Mouse (Mus musculus): ENCODE data around the gene Gnb3. TPM values are rescaled to one million over a fixed set of nuclear protein-coding genes. Genes with fewer than 3 reads are reported as not detected.

Gene Gnb3
- polyA plus RNA-seq, 1 experiment, result 0.84 TPM

DNA sequence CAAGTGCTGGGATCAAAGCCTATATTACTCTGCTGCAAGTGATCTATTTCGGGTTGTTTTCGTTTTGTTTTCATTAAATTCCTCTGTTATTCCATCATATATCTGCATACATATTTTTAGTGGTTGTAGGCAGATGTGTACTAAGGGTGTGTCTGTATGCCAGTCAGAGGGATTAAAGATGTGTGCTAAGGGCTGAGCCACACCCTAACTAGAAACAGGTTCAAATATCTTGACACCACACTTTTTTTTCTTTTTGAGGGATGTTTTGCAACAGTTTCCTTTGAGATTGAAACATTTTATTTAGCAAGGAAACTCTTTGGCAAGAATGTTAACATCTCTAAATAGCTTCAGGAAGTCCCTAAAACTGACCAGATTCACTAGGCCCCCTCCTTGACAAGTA, 43.9 kb downstream of the Gnb3 start:
- no peaks in the 10 kb centered on the region for H3K27me3 ChIP-seq (ENCODE audit: control insufficient read depth, insufficient read depth, low read length)
- WGBS, result 89% methylated on average over 2 of the region's 2 CpGs
- H3K4me1 ChIP-seq (ENCODE audit: control insufficient read depth, insufficient read depth, low read length), result no peaks in the 10 kb centered on the region
- no peak for TF ChIP-seq CTCF (IDR thresholded peaks at IDR 0.05; ENCODE audit: borderline replicate concordance, insufficient read depth, low read depth, low read length)
- no peak for TF ChIP-seq POLR2A (IDR thresholded peaks at IDR 0.05; ENCODE audit: borderline replicate concordance, insufficient read depth, low read length)
- no peak overlapping the region for H3K4me3 ChIP-seq (replicated peaks; ENCODE audit: insufficient read depth, low read depth, low read length)
- no peak overlapping the region for H3K27ac ChIP-seq (ENCODE audit: insufficient read depth, low read length)
- no peak for DNase-seq

DNA sequence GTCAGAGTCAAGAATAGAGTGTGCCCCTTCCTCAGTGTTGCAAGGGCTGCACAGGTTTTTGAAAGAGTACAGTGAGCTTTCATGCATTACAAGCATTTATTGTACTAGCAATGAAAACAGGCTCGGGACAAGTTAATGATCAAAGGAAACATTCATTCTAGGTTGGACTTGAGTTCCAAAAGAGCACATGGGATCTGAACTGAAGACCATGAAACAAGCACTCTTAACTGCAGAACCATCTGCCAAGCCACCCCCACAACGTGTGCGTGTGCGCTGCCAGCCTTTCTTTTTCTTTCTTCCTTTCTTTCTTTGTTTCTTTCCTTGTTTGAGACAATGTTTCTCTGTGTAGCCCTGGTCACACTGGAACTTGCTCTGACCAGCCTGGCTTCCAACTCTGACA, 44.3 kb downstream of the Gnb3 start:
- H3K27ac ChIP-seq (ENCODE audit: insufficient read depth, low read length), result no peak overlapping the region
- 79% methylated on average over 4 of the region's 4 CpGs for WGBS
- H3K4me3 ChIP-seq (replicated peaks; ENCODE audit: insufficient read depth, low read depth, low read length), result no peak overlapping the region
- no peak for DNase-seq
- H3K4me1 ChIP-seq (ENCODE audit: control insufficient read depth, insufficient read depth, low read length), result no peaks in the 10 kb centered on the region
- H3K27me3 ChIP-seq (ENCODE audit: control insufficient read depth, insufficient read depth, low read length), result no peaks in the 10 kb centered on the region
- no peak for TF ChIP-seq CTCF (IDR thresholded peaks at IDR 0.05; ENCODE audit: borderline replicate concordance, insufficient read depth, low read depth, low read length)
- no peak for TF ChIP-seq POLR2A (IDR thresholded peaks at IDR 0.05; ENCODE audit: borderline replicate concordance, insufficient read depth, low read length)

- no peak for DNase-seq
- 91% methylated on average over 3 of the region's 3 CpGs for WGBS
- H3K4me1 ChIP-seq (ENCODE audit: control insufficient read depth, insufficient read depth, low read length), result peaks cover 7% of the 10 kb centered on the region; the same call in 1 of the 2 replicates
- TF ChIP-seq CTCF (IDR thresholded peaks at IDR 0.05; ENCODE audit: borderline replicate concordance, insufficient read depth, low read depth, low read length) (no peak), POLR2A (IDR thresholded peaks at IDR 0.05; ENCODE audit: borderline replicate concordance, insufficient read depth, low read length) (no peak)
- no peaks in the 10 kb centered on the region for H3K27me3 ChIP-seq (ENCODE audit: control insufficient read depth, insufficient read depth, low read length)
- H3K27ac ChIP-seq (ENCODE audit: insufficient read depth, low read length), result no peak overlapping the region
- no peak overlapping the region for H3K4me3 ChIP-seq (replicated peaks; ENCODE audit: insufficient read depth, low read depth, low read length)
These were observed 48.2 kb downstream of the Gnb3 start for GRCm38 (mm10) chr6:124791911-124792310.

- peaks cover 19% of the 10 kb centered on the region; the same call in 1 of the 2 replicates for H3K4me1 ChIP-seq (ENCODE audit: control insufficient read depth, insufficient read depth, low read length)
- no peak for TF ChIP-seq POLR2A (IDR thresholded peaks at IDR 0.05; ENCODE audit: borderline replicate concordance, insufficient read depth, low read length)
- TF ChIP-seq CTCF (IDR thresholded peaks at IDR 0.05; ENCODE audit: borderline replicate concordance, insufficient read depth, low read depth, low read length), result no peak
- no peak overlapping the region for H3K27ac ChIP-seq (ENCODE audit: insufficient read depth, low read length)
- DNase-seq, result no peak
- 85% methylated on average over 4 of the region's 4 CpGs for WGBS
- H3K27me3 ChIP-seq (ENCODE audit: control insufficient read depth, insufficient read depth, low read length), result no peaks in the 10 kb centered on the region
- no peak overlapping the region for H3K4me3 ChIP-seq (replicated peaks; ENCODE audit: insufficient read depth, low read depth, low read length)
These were observed 50.0 kb downstream of the Gnb3 start for GRCm38 (mm10) chr6:124790121-124790520.

DNA sequence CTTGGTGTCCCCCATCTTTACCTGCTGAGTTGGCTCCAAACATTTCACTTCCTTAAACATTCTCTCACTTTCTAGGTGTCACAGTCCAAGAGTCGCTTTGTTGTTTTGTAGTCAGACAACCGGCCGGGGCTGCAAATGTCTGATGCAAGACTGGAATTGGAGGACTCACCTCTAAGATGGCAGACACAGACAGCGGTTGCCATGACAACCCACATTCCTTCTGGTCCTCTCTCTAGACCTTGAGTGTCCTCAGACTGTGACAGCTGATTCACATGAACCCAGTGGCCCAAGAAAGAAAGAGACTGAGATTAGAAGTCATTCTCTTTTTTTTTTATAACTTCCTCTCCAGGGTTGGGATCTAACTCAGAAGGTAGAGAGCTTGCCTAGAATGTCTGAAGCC, 50.6 kb downstream of the Gnb3 start:
- TF ChIP-seq POLR2A (IDR thresholded peaks at IDR 0.05; ENCODE audit: borderline replicate concordance, insufficient read depth, low read length) (no peak), CTCF (IDR thresholded peaks at IDR 0.05; ENCODE audit: borderline replicate concordance, insufficient read depth, low read depth, low read length) (no peak)
- 77% methylated on average over 4 of the region's 4 CpGs for WGBS
- Histone ChIP-seq H3K27me3 (ENCODE audit: control insufficient read depth, insufficient read depth, low read length) (no peaks in the 10 kb centered on the region), H3K27ac (ENCODE audit: insufficient read depth, low read length) (no peak overlapping the region), H3K4me3 (replicated peaks; ENCODE audit: insufficient read depth, low read depth, low read length) (no peak overlapping the region), H3K4me1 (ENCODE audit: control insufficient read depth, insufficient read depth, low read length) (peaks cover 19% of the 10 kb centered on the region; the same call in 1 of the 2 replicates)
- no peak for DNase-seq

GRCm38 (mm10) chr6:124787722-124788121, 52.4 kb downstream of the Gnb3 start:
- 10% methylated on average over 10 of the region's 10 CpGs for WGBS
- TF ChIP-seq POLR2A (IDR thresholded peaks at IDR 0.05; ENCODE audit: borderline replicate concordance, insufficient read depth, low read length), result no peak
- TF ChIP-seq CTCF (IDR thresholded peaks at IDR 0.05; ENCODE audit: borderline replicate concordance, insufficient read depth, low read depth, low read length), result no peak
- Histone ChIP-seq H3K27me3 (ENCODE audit: control insufficient read depth, insufficient read depth, low read length) (no peaks in the 10 kb centered on the region), H3K4me3 (replicated peaks; ENCODE audit: insufficient read depth, low read depth, low read length) (no peak overlapping the region), H3K27ac (ENCODE audit: insufficient read depth, low read length) (0 out of 2 replicates have a peak overlapping the region, but pooled peaks have one; percentile 29), H3K4me1 (ENCODE audit: control insufficient read depth, insufficient read depth, low read length) (peaks cover 19% of the 10 kb centered on the region; the same call in 1 of the 2 replicates)
- DNase-seq, result peak; percentile 57

DNA sequence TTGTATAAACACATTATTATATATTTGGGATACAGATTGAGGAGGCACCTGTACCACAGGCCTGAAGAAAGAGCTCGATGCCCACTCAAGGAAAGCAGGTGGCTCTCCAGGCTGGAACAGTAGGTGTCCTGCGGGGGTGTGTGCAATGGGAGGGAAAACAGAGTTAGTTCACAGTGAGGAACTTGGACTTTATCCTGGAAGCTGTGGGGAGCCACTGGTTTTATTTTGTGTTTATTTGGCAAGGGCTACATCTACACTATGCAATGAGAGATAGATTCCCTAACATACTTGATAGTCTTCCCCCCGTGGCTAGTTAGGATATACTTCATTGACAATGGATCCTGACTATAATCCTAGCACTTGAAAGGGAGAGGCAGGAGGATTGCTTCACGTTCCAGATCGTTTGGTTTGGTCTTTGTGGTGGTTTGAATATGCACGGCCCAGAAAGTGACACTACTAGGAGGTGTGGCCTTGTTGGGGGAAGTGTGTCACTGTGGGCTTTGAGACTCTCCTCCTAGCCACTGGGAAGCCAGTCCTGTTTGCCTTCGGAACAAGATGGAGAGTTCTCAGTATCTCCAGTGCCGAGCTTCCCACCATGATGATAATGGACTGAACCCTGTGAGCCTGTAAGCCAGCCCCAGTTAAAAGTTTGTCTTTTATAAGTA, 53.2 kb downstream of the Gnb3 start:
- peak; percentile 88 to 93 for DNase-seq
- peak overlapping the region; percentile 62 for H3K27ac ChIP-seq (ENCODE audit: insufficient read depth, low read length)
- WGBS, result 6% methylated on average over 8 of the region's 8 CpGs
- TF ChIP-seq POLR2A (IDR thresholded peaks at IDR 0.05; ENCODE audit: borderline replicate concordance, insufficient read depth, low read length) (no peak), CTCF (IDR thresholded peaks at IDR 0.05; ENCODE audit: borderline replicate concordance, insufficient read depth, low read depth, low read length) (no peak; the same call in 1 of the 2 replicates)
- no peak overlapping the region for H3K4me3 ChIP-seq (replicated peaks; ENCODE audit: insufficient read depth, low read depth, low read length)
- H3K27me3 ChIP-seq (ENCODE audit: control insufficient read depth, insufficient read depth, low read length), result no peaks in the 10 kb centered on the region
- peaks cover 19% of the 10 kb centered on the region; the same call in 1 of the 2 replicates for H3K4me1 ChIP-seq (ENCODE audit: control insufficient read depth, insufficient read depth, low read length)

Other genes with a start within 250 kb of the Gnb3 start
- gene C1s2, start 204.2 kb downstream of the Gnb3 start, polyA plus RNA-seq (2012; rRNA removed), result 0.17 and 0.18 TPM in 2 replicates
- gene Lpcat3, start 177.2 kb downstream of the Gnb3 start, polyA plus RNA-seq (2012; rRNA removed), result 56.4 and 60.0 TPM in 2 replicates
- gene Emg1, start 128.1 kb downstream of the Gnb3 start, polyA plus RNA-seq (2012; rRNA removed), result 93.3 and 101 TPM in 2 replicates
- gene Phb2, start 127.9 kb downstream of the Gnb3 start, polyA plus RNA-seq (2012; rRNA removed), result 114 and 115 TPM in 2 replicates
- 2.2 and 2.4 TPM in 2 replicates for gene Ptpn6, start 101.6 kb downstream of the Gnb3 start, polyA plus RNA-seq (2012; rRNA removed)
- gene Grcc10, start 98.9 kb downstream of the Gnb3 start, polyA plus RNA-seq (2012; rRNA removed), result 320 and 329 TPM in 2 replicates
- not detected in 2 replicates for gene Gm45234, start 84.3 kb downstream of the Gnb3 start, polyA plus RNA-seq (2012; rRNA removed)
- 83.5 and 90.3 TPM in 2 replicates for gene Atn1, start 83.8 kb downstream of the Gnb3 start, polyA plus RNA-seq (2012; rRNA removed)
- gene Eno2, start 70.6 kb downstream of the Gnb3 start, polyA plus RNA-seq (2012; rRNA removed), result 888 and 918 TPM in 2 replicates
- 4.9 and 6.7 TPM in 2 replicates for gene Lrrc23, start 60.5 kb downstream of the Gnb3 start, polyA plus RNA-seq (2012; rRNA removed)
- 12.1 and 13.8 TPM in 2 replicates for gene Spsb2, start 31.6 kb downstream of the Gnb3 start, polyA plus RNA-seq (2012; rRNA removed)
- 1,162 and 1,205 TPM in 2 replicates for gene Tpi1, start 26.0 kb downstream of the Gnb3 start, polyA plus RNA-seq (2012; rRNA removed)
- 155 and 159 TPM in 2 replicates for gene Usp5, start 10.8 kb downstream of the Gnb3 start, polyA plus RNA-seq (2012; rRNA removed)
- gene Cdca3, start 10.7 kb downstream of the Gnb3 start, polyA plus RNA-seq (2012; rRNA removed), result 1.3 and 1.4 TPM in 2 replicates
- gene P3h3, start 17.5 kb upstream of the Gnb3 start, polyA plus RNA-seq (2012; rRNA removed), result 106 and 112 TPM in 2 replicates
- gene Gpr162, start 23.7 kb upstream of the Gnb3 start, polyA plus RNA-seq (2012; rRNA removed), result 177 and 183 TPM in 2 replicates
- gene Cd4, start 47.9 kb upstream of the Gnb3 start, polyA plus RNA-seq (2012; rRNA removed), result 0.05 and 0.26 TPM in 2 replicates
- 1.5 TPM in 2 replicates for gene Lag3, start 71.4 kb upstream of the Gnb3 start, polyA plus RNA-seq (2012; rRNA removed)
- gene Ptms, start 79.8 kb upstream of the Gnb3 start, polyA plus RNA-seq (2012; rRNA removed), result 958 and 983 TPM in 2 replicates
- 669 and 677 TPM in 2 replicates for gene Mlf2, start 91.1 kb upstream of the Gnb3 start, polyA plus RNA-seq (2012; rRNA removed)
- 276 and 289 TPM in 2 replicates for gene Cops7a, start 125.3 kb upstream of the Gnb3 start, polyA plus RNA-seq (2012; rRNA removed)
- gene Pianp, start 156.4 kb upstream of the Gnb3 start, polyA plus RNA-seq (2012; rRNA removed), result 104 and 109 TPM in 2 replicates
- 57.3 and 64.8 TPM in 2 replicates for gene Zfp384, start 168.9 kb upstream of the Gnb3 start, polyA plus RNA-seq (2012; rRNA removed)
- gene Ing4, start 199.5 kb upstream of the Gnb3 start, polyA plus RNA-seq (2012; rRNA removed), result 75.7 and 80.2 TPM in 2 replicates
- 23.7 and 24.8 TPM in 2 replicates for gene Acrbp, start 209.4 kb upstream of the Gnb3 start, polyA plus RNA-seq (2012; rRNA removed)
- 0.57 and 0.84 TPM in 2 replicates for gene Lpar5, start 227.6 kb upstream of the Gnb3 start, polyA plus RNA-seq (2012; rRNA removed)